Mouse (Mus musculus): ENCODE results near the gene Aoc3. TPM values are rescaled to one million over a fixed set of nuclear protein-coding genes. Genes with fewer than 3 reads are reported as not detected.

Aoc3 gene
- polyA plus RNA-seq (2015; fragmentation: Nextera tagmentation; extraction: Ambion mirVana): 0.86 and 1.3 TPM in 2 replicates

DNA sequence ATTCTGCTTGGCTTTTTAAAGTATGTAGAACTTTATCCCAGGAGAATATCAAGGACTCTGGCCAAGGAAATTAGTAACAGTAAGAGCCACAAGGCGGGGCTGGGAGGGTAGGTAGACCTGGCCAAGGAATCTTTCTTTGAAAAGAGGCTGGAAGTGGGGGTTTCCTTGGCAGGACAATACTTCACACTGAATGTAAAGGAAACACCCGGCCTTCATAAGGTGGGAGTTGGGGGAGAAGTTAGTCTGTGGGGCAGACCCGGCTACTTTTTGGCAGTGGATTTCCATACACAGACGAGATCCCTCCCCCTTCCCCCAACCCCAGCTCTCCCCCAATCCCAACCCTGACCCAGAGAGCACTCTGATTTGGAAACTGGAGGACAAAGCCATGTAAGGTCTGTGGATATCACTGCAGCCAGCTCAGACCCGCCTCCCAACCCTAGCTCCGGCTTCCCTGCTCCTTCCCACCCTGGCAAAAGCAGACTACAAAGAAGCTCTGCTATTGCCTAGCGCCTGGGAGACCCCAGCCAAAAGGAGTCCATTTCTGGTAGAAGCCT is at the start of gene Aoc3:
Gene Aoc3 (plus strand): TSS at position 235 of the 554 bp plus-strand sequence.
- no peak for ATAC-seq (ENCODE audit: low FRiP score, low TSS enrichment)

DNA sequence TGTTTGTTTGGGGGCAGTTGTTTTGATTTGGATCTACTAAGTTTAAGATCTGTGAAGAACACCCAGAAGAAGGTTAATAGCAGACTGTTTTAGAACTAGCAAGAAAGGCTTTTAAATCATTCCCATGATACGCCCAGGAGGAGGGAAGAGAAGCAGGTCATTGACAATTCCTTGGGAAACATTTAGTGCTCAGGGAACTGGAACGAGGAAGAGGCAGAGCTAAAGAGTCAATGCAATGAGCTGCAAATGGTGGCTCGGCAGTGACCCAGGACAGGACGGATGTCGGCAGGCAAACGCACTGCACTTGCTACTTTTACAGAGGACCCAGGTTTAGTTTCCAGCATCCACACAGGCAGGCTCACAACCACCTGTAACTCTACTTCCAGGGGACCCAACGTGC is 49.6 kb upstream of the Aoc3 start:
- H3K4me1 ChIP-seq (ENCODE audit: insufficient read depth, low read length): peaks cover 60% of the 10 kb centered on the region
- 15% methylated on average over 7 of the region's 7 CpGs for WGBS
- no peak overlapping the region for H3K4me2 ChIP-seq (replicated peaks; ENCODE audit: low read depth, low read length)

More for the DNA sequence above, at the start of gene Aoc3:
- Histone ChIP-seq H3K9ac (replicated peaks; ENCODE audit: low read length) (no peak within 1 kb of the TSS), H3K4me2 (replicated peaks; ENCODE audit: low read depth, low read length) (0 out of 2 replicates have a peak within 1 kb of the TSS, but pooled peaks have one; percentile 1), H3K4me3 (ENCODE audit: low read length) (no peak within 1 kb of the TSS), H3K27me3 (ENCODE audit: insufficient read depth, low read length) (no peaks in the 10 kb centered on the region), H3K27ac (ENCODE audit: low read length) (peak within 1 kb of the TSS; percentile 8; the same call in 1 of the 2 replicates), H3K9me3 (ENCODE audit: low read length) (no peaks in the 10 kb centered on the region), H3K4me1 (ENCODE audit: insufficient read depth, low read length) (peaks cover 4% of the 10 kb centered on the region; the same call in 1 of the 2 replicates), H3K36me3 (ENCODE audit: insufficient read depth, low read length) (peaks cover 3% of the 10 kb centered on the region)
- WGBS: 66% methylated on average over 7 of the region's 7 CpGs

DNA sequence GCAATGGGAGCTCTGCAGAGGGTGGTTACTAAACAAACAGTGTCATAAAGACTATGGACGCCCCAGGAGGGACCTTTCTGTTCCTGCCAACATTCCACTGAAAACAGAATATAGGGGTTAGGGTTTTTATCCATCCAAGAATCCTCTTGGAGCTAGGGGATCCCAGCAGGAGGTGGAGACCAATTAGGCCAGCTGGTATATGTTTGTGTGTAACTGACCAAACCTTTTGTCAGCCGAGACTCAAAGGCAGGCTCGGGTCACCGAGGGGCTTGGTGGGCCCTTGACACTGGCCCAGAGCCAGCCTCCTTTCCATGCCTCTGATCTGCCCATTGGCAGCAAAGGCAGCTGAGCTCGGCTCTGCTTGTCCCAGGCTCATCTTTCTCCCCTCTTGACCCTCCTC is 47.5 kb upstream of the Aoc3 start:
- Histone ChIP-seq H3K9ac (replicated peaks; ENCODE audit: low read length) (no peak overlapping the region), H3K4me2 (replicated peaks; ENCODE audit: low read depth, low read length) (no peak overlapping the region), H3K27ac (ENCODE audit: low read length) (peak overlapping the region; percentile 59), H3K27me3 (ENCODE audit: insufficient read depth, low read length) (no peaks in the 10 kb centered on the region), H3K4me1 (ENCODE audit: insufficient read depth, low read length) (peaks cover 39% of the 10 kb centered on the region), H3K4me3 (ENCODE audit: low read length) (no peak overlapping the region), H3K36me3 (ENCODE audit: insufficient read depth, low read length) (no peaks in the 10 kb centered on the region), H3K9me3 (ENCODE audit: low read length) (no peaks in the 10 kb centered on the region)
- WGBS: 9% methylated on average over 5 of the region's 5 CpGs
- ATAC-seq (ENCODE audit: low FRiP score, low TSS enrichment): no peak

More for the DNA sequence above, 49.6 kb upstream of the Aoc3 start:
- Histone ChIP-seq H3K27me3 (ENCODE audit: insufficient read depth, low read length) (no peaks in the 10 kb centered on the region), H3K36me3 (ENCODE audit: insufficient read depth, low read length) (peaks cover 7% of the 10 kb centered on the region), H3K9me3 (ENCODE audit: low read length) (no peaks in the 10 kb centered on the region), H3K27ac (ENCODE audit: low read length) (peak overlapping the region; percentile 46), H3K9ac (replicated peaks; ENCODE audit: low read length) (no peak overlapping the region), H3K4me3 (ENCODE audit: low read length) (no peak overlapping the region)
- no peak for ATAC-seq (ENCODE audit: low FRiP score, low TSS enrichment)

DNA sequence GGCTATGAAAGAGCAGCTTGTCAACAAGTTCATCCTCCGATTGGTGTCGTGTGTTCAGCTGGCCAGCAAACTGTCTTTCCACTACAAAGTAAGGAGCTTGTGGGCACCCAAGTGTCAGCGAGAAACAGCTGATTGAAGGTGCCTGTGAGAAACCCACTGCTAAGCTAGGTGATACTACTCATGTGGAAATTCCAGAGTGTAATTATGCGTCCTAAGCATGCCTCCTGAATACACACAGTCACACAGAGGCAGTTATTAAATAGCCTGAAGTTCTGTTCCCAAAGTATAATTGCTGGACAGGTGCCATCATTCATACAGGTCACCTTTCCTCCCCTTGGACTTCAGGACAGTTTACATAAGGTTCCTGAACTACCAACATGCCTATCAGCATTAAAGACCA is 46.6 kb upstream of the Aoc3 start:
- Histone ChIP-seq H3K4me2 (replicated peaks; ENCODE audit: low read depth, low read length) (no peak overlapping the region), H3K9me3 (ENCODE audit: low read length) (no peaks in the 10 kb centered on the region), H3K4me3 (ENCODE audit: low read length) (no peak overlapping the region), H3K36me3 (ENCODE audit: insufficient read depth, low read length) (0 out of 2 replicates have a peak, but pooled peaks cover 3% of the 10 kb centered on the region), H3K27me3 (ENCODE audit: insufficient read depth, low read length) (no peaks in the 10 kb centered on the region), H3K4me1 (ENCODE audit: insufficient read depth, low read length) (peaks cover 36% of the 10 kb centered on the region), H3K9ac (replicated peaks; ENCODE audit: low read length) (peak overlapping the region; percentile 32; the same call in 1 of the 2 replicates), H3K27ac (ENCODE audit: low read length) (peak overlapping the region; percentile 59)
- 37% methylated on average over 4 of the region's 4 CpGs for WGBS
- no peak for ATAC-seq (ENCODE audit: low FRiP score, low TSS enrichment)

DNA sequence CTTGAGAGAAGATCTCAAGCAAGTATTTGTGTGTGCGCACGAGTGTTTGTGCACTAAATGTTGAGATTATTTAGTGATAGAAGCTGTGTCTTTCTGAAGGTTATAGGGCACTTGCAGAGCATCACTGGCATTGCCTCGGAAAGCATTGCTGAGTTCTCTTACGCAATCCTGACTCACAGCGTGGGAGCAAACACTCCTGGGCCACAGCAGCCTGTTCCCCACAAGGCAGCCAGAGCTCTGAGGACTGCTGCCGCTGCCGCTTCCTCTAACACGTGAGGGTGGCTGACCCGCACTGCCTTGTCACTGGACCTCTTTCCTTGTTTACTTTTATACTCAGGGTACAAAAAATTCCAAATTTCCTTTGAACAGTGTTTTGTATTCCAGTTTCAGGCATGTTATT is 43.1 kb upstream of the Aoc3 start:
- Histone ChIP-seq H3K36me3 (ENCODE audit: insufficient read depth, low read length) (peaks cover 32% of the 10 kb centered on the region), H3K9me3 (ENCODE audit: low read length) (no peaks in the 10 kb centered on the region), H3K27me3 (ENCODE audit: insufficient read depth, low read length) (no peaks in the 10 kb centered on the region), H3K4me1 (ENCODE audit: insufficient read depth, low read length) (peaks cover 19% of the 10 kb centered on the region), H3K4me2 (replicated peaks; ENCODE audit: low read depth, low read length) (no peak overlapping the region), H3K4me3 (ENCODE audit: low read length) (no peak overlapping the region), H3K27ac (ENCODE audit: low read length) (no peak overlapping the region), H3K9ac (replicated peaks; ENCODE audit: low read length) (no peak overlapping the region)
- WGBS: 83% methylated on average over 9 of the region's 9 CpGs
- no peak for ATAC-seq (ENCODE audit: low FRiP score, low TSS enrichment)

DNA sequence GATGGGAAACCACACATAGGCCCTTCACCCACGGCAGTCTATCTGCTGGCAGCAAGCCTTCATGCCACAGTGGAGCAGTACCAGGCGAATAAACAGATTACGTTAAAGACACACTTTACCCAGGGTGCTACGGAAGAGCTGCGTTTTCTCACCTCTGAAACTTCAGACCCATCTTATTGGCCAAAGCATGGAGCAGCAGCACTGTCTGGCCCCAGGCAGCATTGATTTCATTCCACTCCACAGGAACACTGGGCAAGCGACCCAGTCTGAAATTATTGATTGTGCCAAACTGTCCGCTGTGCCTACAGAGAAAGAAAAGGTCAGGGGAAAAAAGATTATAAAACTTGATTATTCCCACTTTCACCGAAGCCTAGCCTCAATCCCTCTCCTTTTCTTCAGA is 39.2 kb upstream of the Aoc3 start:
- Histone ChIP-seq H3K4me3 (ENCODE audit: low read length) (no peak overlapping the region), H3K9ac (replicated peaks; ENCODE audit: low read length) (no peak overlapping the region), H3K27ac (ENCODE audit: low read length) (no peak overlapping the region), H3K36me3 (ENCODE audit: insufficient read depth, low read length) (peaks cover 54% of the 10 kb centered on the region), H3K4me1 (ENCODE audit: insufficient read depth, low read length) (no peaks in the 10 kb centered on the region), H3K9me3 (ENCODE audit: low read length) (no peaks in the 10 kb centered on the region), H3K4me2 (replicated peaks; ENCODE audit: low read depth, low read length) (no peak overlapping the region), H3K27me3 (ENCODE audit: insufficient read depth, low read length) (no peaks in the 10 kb centered on the region)
- no peak for ATAC-seq (ENCODE audit: low FRiP score, low TSS enrichment)
- 96% methylated on average over 8 of the region's 8 CpGs for WGBS

DNA sequence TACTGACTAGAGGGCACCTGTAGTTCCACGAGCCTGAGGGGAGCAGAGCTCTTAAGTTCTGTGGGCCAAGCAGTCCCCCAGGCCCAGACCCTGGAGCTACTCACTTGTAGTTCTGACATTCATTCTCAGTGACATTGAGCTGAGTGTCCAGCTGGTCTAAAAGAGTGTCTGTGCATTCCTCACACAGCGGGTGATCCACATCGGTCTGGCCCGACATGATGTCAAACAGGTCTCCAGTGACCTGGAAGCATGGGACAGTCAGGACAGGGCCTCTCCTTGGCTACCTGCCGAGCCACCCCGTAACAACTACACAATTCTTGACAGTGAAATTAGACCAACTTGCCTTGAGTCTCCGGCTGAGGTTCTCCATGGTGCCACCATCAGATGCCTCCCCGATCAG is 35.2 kb upstream of the Aoc3 start:
- H3K4me1 ChIP-seq (ENCODE audit: insufficient read depth, low read length): no peaks in the 10 kb centered on the region

DNA sequence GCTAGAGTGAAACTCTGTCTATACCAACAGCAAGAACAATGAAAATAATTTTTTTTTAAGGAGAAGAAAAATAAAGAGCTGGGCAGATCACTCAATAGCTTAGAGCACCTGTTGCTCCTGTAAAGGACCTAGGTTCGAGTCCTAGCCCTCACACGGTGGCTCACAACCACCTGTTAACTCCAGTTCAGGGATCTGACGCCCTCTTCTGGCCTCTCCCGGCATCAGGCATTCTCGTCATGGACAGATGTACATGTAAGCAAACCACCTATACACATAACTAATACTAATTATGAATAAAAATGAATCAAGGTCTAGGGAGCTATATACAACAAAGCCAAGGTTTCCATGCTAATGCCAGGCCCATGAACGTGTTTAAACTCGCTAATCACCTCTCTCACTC is 29.5 kb upstream of the Aoc3 start:
- peak overlapping the region; percentile 97 for H3K4me2 ChIP-seq (replicated peaks; ENCODE audit: low read depth, low read length)
- no peak overlapping the region for H3K27ac ChIP-seq (ENCODE audit: low read length)
- 71% methylated on average over 7 of the region's 7 CpGs for WGBS
- no peak for ATAC-seq (ENCODE audit: low FRiP score, low TSS enrichment)
- no peaks in the 10 kb centered on the region for H3K27me3 ChIP-seq (ENCODE audit: insufficient read depth, low read length)
- H3K9me3 ChIP-seq (ENCODE audit: low read length): no peaks in the 10 kb centered on the region
- peak overlapping the region; percentile 76 for H3K4me3 ChIP-seq (ENCODE audit: low read length)
- H3K36me3 ChIP-seq (ENCODE audit: insufficient read depth, low read length): peaks cover 12% of the 10 kb centered on the region; the same call in 1 of the 2 replicates
- peaks cover 11% of the 10 kb centered on the region for H3K4me1 ChIP-seq (ENCODE audit: insufficient read depth, low read length)
- peak overlapping the region; percentile 82 for H3K9ac ChIP-seq (replicated peaks; ENCODE audit: low read length)

More for the DNA sequence above, 35.2 kb upstream of the Aoc3 start:
- H3K27me3 ChIP-seq (ENCODE audit: insufficient read depth, low read length): no peaks in the 10 kb centered on the region
- no peaks in the 10 kb centered on the region for H3K9me3 ChIP-seq (ENCODE audit: low read length)
- WGBS: 95% methylated on average over 8 of the region's 8 CpGs
- H3K4me3 ChIP-seq (ENCODE audit: low read length): no peak overlapping the region
- H3K4me2 ChIP-seq (replicated peaks; ENCODE audit: low read depth, low read length): no peak overlapping the region
- H3K27ac ChIP-seq (ENCODE audit: low read length): no peak overlapping the region
- no peak overlapping the region for H3K9ac ChIP-seq (replicated peaks; ENCODE audit: low read length)
- ATAC-seq (ENCODE audit: low FRiP score, low TSS enrichment): no peak
- H3K36me3 ChIP-seq (ENCODE audit: insufficient read depth, low read length): peaks cover 51% of the 10 kb centered on the region

DNA sequence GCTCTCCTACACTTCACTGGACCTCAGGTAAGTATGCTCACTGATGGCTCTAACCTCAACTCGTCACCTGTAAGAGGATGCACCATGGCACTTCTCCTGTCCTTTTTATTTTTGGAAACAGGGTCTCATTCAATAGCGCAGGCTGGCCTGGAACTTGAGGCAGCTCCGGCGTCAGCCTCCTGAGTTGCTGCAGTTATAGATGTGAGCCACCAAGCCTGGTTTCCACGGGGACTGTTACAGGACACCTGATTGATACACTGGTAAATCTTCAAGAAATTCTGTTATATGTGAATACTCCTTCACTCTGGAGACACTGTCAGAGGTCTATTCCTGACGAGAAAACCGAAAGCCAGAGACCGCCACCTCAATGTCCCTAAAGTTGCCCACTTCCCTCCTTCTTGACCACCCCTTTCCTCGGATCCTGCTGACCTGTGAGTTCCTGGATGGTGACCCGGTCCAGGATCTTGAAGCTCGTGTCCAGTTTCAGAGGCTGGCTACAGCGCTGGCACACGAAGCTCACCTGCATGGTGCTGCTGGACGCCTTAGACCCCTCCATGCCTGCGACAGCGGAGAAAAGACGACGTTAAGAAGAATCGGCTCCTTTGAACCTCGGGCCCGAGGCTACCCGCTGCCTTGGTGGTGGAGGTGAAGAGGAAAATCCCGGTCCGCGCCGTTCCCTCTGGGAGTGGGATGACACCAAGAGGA is 29.0 kb upstream of the Aoc3 start:
- Histone ChIP-seq H3K27me3 (ENCODE audit: insufficient read depth, low read length) (no peaks in the 10 kb centered on the region), H3K4me2 (replicated peaks; ENCODE audit: low read depth, low read length) (peak overlapping the region; percentile 97), H3K9ac (replicated peaks; ENCODE audit: low read length) (peak overlapping the region; percentile 82), H3K4me1 (ENCODE audit: insufficient read depth, low read length) (peaks cover 11% of the 10 kb centered on the region), H3K4me3 (ENCODE audit: low read length) (peak overlapping the region; percentile 76), H3K27ac (ENCODE audit: low read length) (peak overlapping the region; percentile 32; the same call in 1 of the 2 replicates), H3K9me3 (ENCODE audit: low read length) (no peaks in the 10 kb centered on the region), H3K36me3 (ENCODE audit: insufficient read depth, low read length) (peaks cover 12% of the 10 kb centered on the region; the same call in 1 of the 2 replicates)
- peak; percentile 55 for ATAC-seq (ENCODE audit: low FRiP score, low TSS enrichment)
- WGBS: 12% methylated on average over 26 of the region's 26 CpGs
